Mouse (Mus musculus) CH12.LX (cell line): ENCODE results near the gene Eps8l2. TPM values are rescaled to one million over a fixed set of nuclear protein-coding genes. Genes with fewer than 3 reads are reported as not detected.

ENCODE experiments used
- DNase-seq: peaks from one replicate; pipeline ENCODE4 v3.0.0-alpha.2; 2013; ENCODE audit errors: extremely low read depth
- H3K27ac ChIP-seq: 2 replicates; pipeline ENCODE4 v1.5.1; 2012; ENCODE audit warnings: low read depth, mild to moderate bottlenecking, control low read depth, moderate library complexity; ENCODE audit not compliant: insufficient read depth
- H3K27me3 ChIP-seq: replicated peaks from 2 replicates; pipeline ENCODE3; 2012; ENCODE audit warnings: inconsistent platforms
- H3K36me3 ChIP-seq, 2 experiments: replicated peaks in 1 of 2; 2 replicates each; pipeline versions ENCODE3 to v1.6.1; 2012; ENCODE audit warnings: inconsistent platforms in 1 of 2, low read length in 1 of 2, mild to moderate bottlenecking in 1 of 2, mixed read lengths in 1 of 2, moderate library complexity in 1 of 2; ENCODE audit not compliant: control insufficient read depth in 1 of 2, insufficient read depth in 1 of 2
- H3K4me1 ChIP-seq, 2 experiments: 2 replicates each; pipeline ENCODE4 v1.6.1; 2012; ENCODE audit warnings: inconsistent platforms in 1 of 2, moderate library complexity in 1 of 2; ENCODE audit not compliant: insufficient read depth in 2 of 2, control insufficient read depth in 1 of 2
- H3K4me2 ChIP-seq: 2 replicates; pipeline ENCODE4 v1.6.1; 2012; ENCODE audit warnings: low read depth, mild to moderate bottlenecking, control low read depth; ENCODE audit not compliant: poor library complexity, insufficient read depth, severe bottlenecking
- H3K4me3 ChIP-seq, 3 experiments: fragments of 150-350 bp in 1 of 3; sonication (generic) in 1 of 3; replicated peaks in 1 of 3; 2 replicates each; pipeline versions ENCODE3 to v1.5.1; 2011 to 2012; ENCODE audit warnings: low read depth in 2 of 3, low read length in 2 of 3, mild to moderate bottlenecking in 2 of 3, moderate library complexity in 2 of 3, control low read depth in 1 of 3, improper control_type of control experiment in 1 of 3, inconsistent platforms in 1 of 3, mixed read lengths in 1 of 3; ENCODE audit not compliant: poor library complexity in 1 of 3
- H3K79me2 ChIP-seq: replicated peaks from 2 replicates; pipeline ENCODE4 v1.6.1; 2012; ENCODE audit warnings: mild to moderate bottlenecking, moderate library complexity; ENCODE audit not compliant: control insufficient read depth, poor library complexity, insufficient read depth, severe bottlenecking; ENCODE audit errors: extremely low read depth
- H3K9ac ChIP-seq: 2 replicates; pipeline ENCODE4 v1.6.1; 2012; ENCODE audit warnings: low read depth, mild to moderate bottlenecking, control low read depth, moderate library complexity; ENCODE audit not compliant: insufficient read depth
- H3K9me3 ChIP-seq: replicated peaks from 2 replicates; pipeline ENCODE3; 2012; ENCODE audit warnings: low read length, inconsistent platforms, mixed read lengths
- BHLHE40 ChIP-seq: IDR thresholded peaks from 2 replicates; pipeline ENCODE4 v1.6.1; 2011; ENCODE audit warnings: mild to moderate bottlenecking, low read depth, low read length, improper control_type of control experiment
- CTCF ChIP-seq, 2 experiments: IDR thresholded peaks in 1 of 2; conservative IDR thresholded peaks in 1 of 2; 2 replicates each; pipeline ENCODE4 v1.5.1; 2011 to 2012; ENCODE audit warnings: low read depth in 2 of 2, low read length in 2 of 2, improper control_type of control experiment in 1 of 2, inconsistent platforms in 1 of 2, mild to moderate bottlenecking in 1 of 2, moderate library complexity in 1 of 2
- E2F4 ChIP-seq: IDR thresholded peaks from 2 replicates; pipeline ENCODE4 v1.6.1; 2011; ENCODE audit warnings: low read depth, low read length, improper control_type of control experiment; ENCODE audit not compliant: insufficient replicate concordance
- ELF1 ChIP-seq: IDR thresholded peaks from 2 replicates; pipeline ENCODE4 v1.6.1; 2014; ENCODE audit warnings: low read depth, mild to moderate bottlenecking, inconsistent platforms, low read length, improper control_type of control experiment
- EP300 ChIP-seq: IDR thresholded peaks from 2 replicates; pipeline ENCODE4 v1.6.1; 2011; ENCODE audit warnings: low read length, improper control_type of control experiment
- HCFC1 ChIP-seq: IDR thresholded peaks from 2 replicates; pipeline ENCODE4 v1.6.1; 2012; ENCODE audit warnings: low read depth, mild to moderate bottlenecking, inconsistent platforms, low read length, improper control_type of control experiment
- JUN ChIP-seq: IDR thresholded peaks from 2 replicates; pipeline ENCODE4 v1.6.1; 2011; ENCODE audit warnings: low read depth, mild to moderate bottlenecking, low read length, improper control_type of control experiment, moderate library complexity; ENCODE audit not compliant: insufficient read depth
- KAT2A ChIP-seq: IDR thresholded peaks from 2 replicates; pipeline ENCODE4 v1.6.1; 2012; ENCODE audit warnings: low read length, improper control_type of control experiment, inconsistent platforms; ENCODE audit not compliant: insufficient replicate concordance
- MAFK ChIP-seq: IDR thresholded peaks from 2 replicates; pipeline ENCODE4 v1.6.1; 2011; ENCODE audit warnings: low read length, improper control_type of control experiment; ENCODE audit not compliant: insufficient replicate concordance
- MAX ChIP-seq: IDR thresholded peaks from 2 replicates; pipeline ENCODE4 v1.6.1; 2011; ENCODE audit warnings: low read length, improper control_type of control experiment
- MAZ ChIP-seq: IDR thresholded peaks from 2 replicates; pipeline ENCODE4 v1.6.1; 2012; ENCODE audit warnings: low read depth, mild to moderate bottlenecking, inconsistent platforms, low read length, improper control_type of control experiment, moderate library complexity
- MEF2A ChIP-seq: IDR thresholded peaks from 2 replicates; pipeline ENCODE4 v1.6.1; 2014; ENCODE audit warnings: low read depth, mild to moderate bottlenecking, inconsistent platforms, low read length, improper control_type of control experiment, borderline replicate concordance
- NELFE ChIP-seq: IDR thresholded peaks from 2 replicates; pipeline ENCODE4 v1.6.1; 2011; ENCODE audit warnings: low read depth, low read length, improper control_type of control experiment
- POLR2A ChIP-seq: IDR thresholded peaks from 2 replicates; pipeline ENCODE4 v1.6.1; 2011; ENCODE audit warnings: low read depth, mild to moderate bottlenecking, improper control_type of control experiment, low read length
- RAD21 ChIP-seq: IDR thresholded peaks from 2 replicates; pipeline ENCODE4 v1.6.1; 2011; ENCODE audit warnings: low read depth, mild to moderate bottlenecking, low read length, improper control_type of control experiment, moderate library complexity
- RCOR1 ChIP-seq: conservative IDR thresholded peaks from 2 replicates; pipeline ENCODE4 v1.6.1; 2012; ENCODE audit warnings: low read depth, mild to moderate bottlenecking, inconsistent platforms, low read length, improper control_type of control experiment
- SIN3A ChIP-seq: IDR thresholded peaks from 2 replicates; pipeline ENCODE4 v1.6.1; 2012; ENCODE audit warnings: low read length, improper control_type of control experiment, inconsistent platforms
- TBP ChIP-seq: conservative IDR thresholded peaks from 2 replicates; pipeline ENCODE4 v1.6.1; 2011; ENCODE audit warnings: low read depth, low read length, improper control_type of control experiment
- TCF12 ChIP-seq: IDR thresholded peaks from 2 replicates; pipeline ENCODE4 v1.6.1; 2014; ENCODE audit warnings: low read depth, mild to moderate bottlenecking, inconsistent platforms, low read length, improper control_type of control experiment
- USF2 ChIP-seq: conservative IDR thresholded peaks from 2 replicates; pipeline ENCODE4 v1.6.1; 2011; ENCODE audit warnings: low read depth, low read length, improper control_type of control experiment
- ZC3H11A ChIP-seq: IDR thresholded peaks from 2 replicates; pipeline ENCODE4 v1.6.1; 2012; ENCODE audit warnings: low read depth, mild to moderate bottlenecking, inconsistent platforms, low read length, improper control_type of control experiment
- ZKSCAN1 ChIP-seq: IDR thresholded peaks from 2 replicates; pipeline ENCODE4 v1.6.1; 2012; ENCODE audit warnings: low read depth, inconsistent platforms, low read length, improper control_type of control experiment, borderline replicate concordance
- ZNF384 ChIP-seq: IDR thresholded peaks from 2 replicates; pipeline ENCODE4 v1.6.1; 2012; ENCODE audit warnings: low read depth, low read length, improper control_type of control experiment, inconsistent platforms
- dilution Hi-C: fragments of 300-500 bp; cut with MboI; formaldehyde crosslinking; loops from 2 replicates; pipeline ENCODE4 v1.14.3; 2020; ENCODE audit warnings: low sequenced_read_pairs; ENCODE audit not compliant: extremely low pct_unique_long_range_greater_than_20kb, extremely low pct_ligation_motif_present
- in situ Hi-C: fragments of 300-500 bp; cut with MboI; formaldehyde crosslinking; loops from 3 replicates; pipeline ENCODE4 v1.14.3; 2019; ENCODE audit warnings: low sequenced_read_pairs, low pct_ligation_motif_present, low pct_unique_long_range_greater_than_20kb, mixed read lengths
- polyA plus RNA-seq: library from polyadenylated mRNA; unstranded; fragments of >175 nt; gene quantifications from 2 replicates; pipeline ENCODE4 v1.2.1, GENCODE M21; 2012; ENCODE audit warnings: low read depth; ENCODE audit not compliant: insufficient read length
- total RNA-seq, 2 experiments: library from RNA; depleted of rRNA; stranded (reverse); fragments of 300-350 nt in 1 of 2; fragments of >200 nt in 1 of 2; gene quantifications; 2 replicates each; pipeline ENCODE4 v1.2.3; 2012 to 2014

Eps8l2 gene
- total and polyA plus RNA-seq, 3 experiments: 0.51 to 1.1 TPM; not detected in 1

DNA sequence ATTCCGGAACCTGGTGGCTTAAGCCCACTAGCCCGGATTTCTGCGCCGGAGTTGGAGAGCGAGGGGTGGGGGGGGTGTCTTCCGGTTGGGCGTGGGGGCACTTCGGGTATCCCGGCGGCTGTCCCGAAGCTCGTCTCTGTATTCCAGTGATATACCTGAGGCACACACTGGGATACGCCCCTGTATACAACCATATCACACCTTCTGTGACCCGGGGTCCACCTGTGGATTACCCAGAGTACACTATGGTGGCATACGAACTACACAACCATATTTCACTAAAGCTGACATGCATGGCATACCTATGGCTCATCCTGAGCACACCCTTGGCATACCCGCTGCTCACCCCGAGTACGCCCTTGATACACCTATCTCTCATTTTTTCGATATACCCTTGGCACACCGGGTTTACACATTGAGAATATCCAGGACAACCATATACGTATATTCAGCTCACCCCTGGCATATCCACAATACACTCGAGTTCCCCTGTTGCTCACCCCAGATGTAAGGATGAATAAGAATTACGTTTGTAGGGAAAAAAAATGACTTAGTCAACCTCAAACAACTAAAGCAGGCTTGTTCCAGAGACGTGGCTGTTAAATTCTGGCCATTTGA is 10.2 kb upstream of the Eps8l2 start:
- no peak for TF ChIP-seq ZNF384
- no peak for TF ChIP-seq USF2
- peak; percentile 67 for TF ChIP-seq TBP
- TF ChIP-seq HCFC1: no peak; the same call in 1 of the 2 replicates
- no peak for TF ChIP-seq NELFE
- 0 out of 2 replicates have a peak, but pooled peaks have one; percentile 34 for TF ChIP-seq MAZ
- TF ChIP-seq ELF1: no peak
- TF ChIP-seq E2F4: no peak
- no peak for TF ChIP-seq MAX
- TF ChIP-seq ZC3H11A: no peak
- TF ChIP-seq EP300: no peak
- Histone ChIP-seq H3K4me3 (peak overlapping the region; percentile 69 to 77 (median 71)), H3K4me2 (peak overlapping the region; percentile 75), H3K27me3 (no peaks in the 10 kb centered on the region), H3K9ac (peak overlapping the region; percentile 66), H3K27ac (peak overlapping the region; percentile 35; the same call in 1 of the 2 replicates), H3K9me3 (no peaks in the 10 kb centered on the region), H3K36me3 (peaks cover 8 to 43% of the 10 kb centered on the region in 2 experiments), H3K79me2 (peaks cover 4% of the 10 kb centered on the region), H3K4me1 (peaks cover 17 to 36% of the 10 kb centered on the region in 2 experiments)
- dilution Hi-C loops (no loop called here), in situ Hi-C loops (no loop called here)
- no peak for DNase-seq

- H3K9me3 ChIP-seq: no peaks in the 10 kb centered on the region
- H3K79me2 ChIP-seq: peaks cover 4% of the 10 kb centered on the region
- no peak overlapping the region for H3K27ac ChIP-seq
- no peak for DNase-seq
- in situ Hi-C loops: no loop called here
- dilution Hi-C loops: no loop called here
- TF ChIP-seq TBP: no peak
- TF ChIP-seq HCFC1: no peak
- no peak for TF ChIP-seq POLR2A
- TF ChIP-seq CTCF (conservative IDR thresholded peaks at IDR 0.05 in 1 of 2, IDR thresholded peaks at IDR 0.05 in 1 of 2; ENCODE audit: low read depth in 2 of 2, low read length in 2 of 2): no peak
- no peak for TF ChIP-seq KAT2A
- TF ChIP-seq MAFK: no peak
- TF ChIP-seq MEF2A: no peak
- TF ChIP-seq RAD21: no peak
- TF ChIP-seq RCOR1: no peak
- TF ChIP-seq EP300: no peak
- TF ChIP-seq JUN: no peak
- no peak for TF ChIP-seq SIN3A
- no peak for TF ChIP-seq USF2
- no peak for TF ChIP-seq MAX
- TF ChIP-seq BHLHE40: no peak
- no peak for TF ChIP-seq TCF12
- no peak for TF ChIP-seq ZKSCAN1
- H3K4me2 ChIP-seq: no peak overlapping the region
- peaks cover 17 to 26% of the 10 kb centered on the region in 2 experiments for H3K4me1 ChIP-seq
- H3K4me3 ChIP-seq: no peak overlapping the region
- no peak overlapping the region for H3K9ac ChIP-seq
- no peaks in the 10 kb centered on the region for H3K27me3 ChIP-seq
- H3K36me3 ChIP-seq: peaks cover 5 to 47% of the 10 kb centered on the region in 2 experiments
Measured at GRCm38 (mm10) chr7:141330706-141331105, 8.0 kb upstream of the Eps8l2 start.
